Mouse (Mus musculus): ENCODE data around the gene Ciapin1.

The Ciapin1 gene

GRCm38 (mm10) chr8:94804546-94805340, 33.4 kb downstream of the Ciapin1 start:
- no peak for DNase-seq

GRCm38 (mm10) chr8:94803551-94803950, 34.6 kb downstream of the Ciapin1 start:
- DNase-seq: no peak

DNA sequence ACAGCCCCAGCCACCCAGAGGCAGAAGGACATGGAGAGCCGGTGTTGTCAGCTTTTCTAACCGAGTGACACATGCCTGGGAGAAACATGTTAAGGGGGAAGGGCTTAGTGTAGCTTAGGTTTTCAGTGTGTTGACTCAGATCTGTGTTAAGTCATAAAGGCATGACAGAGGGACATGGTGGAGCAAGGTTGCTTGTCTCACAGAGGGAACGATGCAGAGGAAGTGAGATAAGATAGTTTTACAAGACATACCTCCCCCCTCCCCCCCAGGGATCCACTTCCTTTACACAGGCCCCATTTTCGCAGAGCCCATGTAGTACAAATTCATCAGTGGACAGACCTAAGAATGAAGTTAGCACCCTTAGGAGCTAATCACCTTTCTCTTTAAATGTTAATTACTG, 35.8 kb downstream of the Ciapin1 start:
- no peak for DNase-seq

DNA sequence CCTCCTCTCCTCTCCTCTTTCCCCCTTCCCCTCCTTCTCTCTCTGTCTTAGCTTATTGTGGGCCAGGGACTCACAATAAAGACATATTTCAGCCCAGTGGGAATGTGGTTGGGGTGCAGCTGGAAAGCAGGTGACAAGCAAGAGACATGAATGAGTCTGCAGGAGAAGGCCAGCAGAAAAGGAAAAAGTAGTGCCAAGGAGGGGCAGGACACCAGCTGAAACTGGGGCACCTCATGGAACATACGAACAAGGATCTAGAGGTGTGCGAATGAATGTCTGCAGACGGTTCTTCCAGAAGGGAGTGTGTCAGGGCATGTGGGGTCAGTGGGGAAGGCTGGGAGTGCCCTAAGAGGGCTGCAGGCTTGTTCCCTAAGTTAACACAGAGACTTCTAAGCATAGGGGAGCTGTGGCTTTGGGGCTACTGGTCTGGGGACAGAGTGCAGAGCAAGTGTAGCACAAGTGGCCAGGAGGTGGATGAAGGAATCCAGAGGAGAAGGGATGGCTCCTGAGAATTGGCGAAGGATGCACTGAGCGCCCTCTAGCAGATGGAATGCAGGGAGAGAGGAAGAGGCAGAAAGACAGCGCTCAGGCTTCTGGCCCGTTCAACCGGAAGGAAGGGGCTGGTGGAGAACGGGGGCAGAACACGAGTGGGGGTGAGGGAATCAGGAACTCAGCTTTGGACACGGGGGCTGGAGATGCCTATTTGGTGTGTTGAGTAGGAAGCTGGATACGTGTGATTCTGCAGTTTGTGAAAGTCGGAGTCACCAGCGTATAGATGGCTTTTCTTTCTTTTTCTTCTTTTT, 36.7 kb downstream of the Ciapin1 start:
- DNase-seq: peak; percentile 30

- DNase-seq: no peak
These were observed 37.7 kb downstream of the Ciapin1 start for GRCm38 (mm10) chr8:94800278-94800968.

DNA sequence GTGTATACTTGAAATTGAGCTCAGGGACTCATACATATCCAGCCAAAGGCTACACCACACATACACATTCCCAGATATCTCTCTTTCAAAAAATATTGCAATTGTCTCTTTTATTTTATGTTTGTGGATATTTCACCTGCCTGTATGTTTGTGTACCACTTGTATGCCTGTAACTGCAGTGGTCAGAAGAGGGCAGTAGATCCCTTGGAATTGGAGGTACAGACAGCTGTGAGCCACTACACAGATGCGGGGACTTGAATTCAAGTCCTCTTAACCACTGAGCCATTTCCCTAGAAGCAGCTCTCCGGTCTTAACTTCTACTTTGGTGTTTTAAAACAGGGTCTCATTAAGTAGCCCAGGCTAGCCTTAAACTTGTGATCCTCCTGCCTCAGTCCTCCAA, 43.4 kb downstream of the Ciapin1 start:
- no peak for DNase-seq

GRCm38 (mm10) chr8:94794368-94794767, 43.8 kb downstream of the Ciapin1 start:
- DNase-seq: no peak

DNA sequence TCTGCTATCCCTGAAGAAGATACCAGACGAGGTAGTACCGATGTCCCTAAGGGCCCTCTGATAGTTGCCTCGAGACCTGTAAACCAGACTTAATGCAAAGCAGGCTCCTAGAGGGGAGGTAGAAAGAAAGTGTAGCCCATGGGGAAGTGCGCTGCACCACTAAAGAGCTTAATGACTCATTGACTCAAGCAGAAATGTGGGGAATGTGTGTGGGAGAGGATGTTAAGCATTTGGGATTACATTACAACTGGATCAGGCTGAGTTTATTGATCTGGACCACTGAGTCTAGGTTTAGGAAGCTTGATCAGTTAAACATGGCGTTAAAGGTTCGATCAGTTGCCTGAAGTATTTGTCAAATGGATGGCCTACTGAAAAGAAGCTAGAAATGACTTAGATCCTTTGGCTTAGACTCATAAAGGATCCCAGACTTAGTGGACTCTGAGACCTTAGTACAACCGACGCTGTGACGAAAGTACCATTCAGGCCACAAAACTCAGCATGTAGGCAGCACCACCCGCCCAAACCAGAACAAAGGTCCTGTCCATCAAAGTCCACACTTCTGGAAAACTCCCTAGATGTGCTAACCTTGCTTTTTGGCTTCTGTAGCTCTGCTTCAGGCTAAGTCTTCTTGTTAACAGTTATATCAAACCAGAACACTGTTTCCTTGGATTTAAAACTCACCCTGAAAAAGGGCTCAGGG, 48.8 kb downstream of the Ciapin1 start:
- no peak for DNase-seq

DNA sequence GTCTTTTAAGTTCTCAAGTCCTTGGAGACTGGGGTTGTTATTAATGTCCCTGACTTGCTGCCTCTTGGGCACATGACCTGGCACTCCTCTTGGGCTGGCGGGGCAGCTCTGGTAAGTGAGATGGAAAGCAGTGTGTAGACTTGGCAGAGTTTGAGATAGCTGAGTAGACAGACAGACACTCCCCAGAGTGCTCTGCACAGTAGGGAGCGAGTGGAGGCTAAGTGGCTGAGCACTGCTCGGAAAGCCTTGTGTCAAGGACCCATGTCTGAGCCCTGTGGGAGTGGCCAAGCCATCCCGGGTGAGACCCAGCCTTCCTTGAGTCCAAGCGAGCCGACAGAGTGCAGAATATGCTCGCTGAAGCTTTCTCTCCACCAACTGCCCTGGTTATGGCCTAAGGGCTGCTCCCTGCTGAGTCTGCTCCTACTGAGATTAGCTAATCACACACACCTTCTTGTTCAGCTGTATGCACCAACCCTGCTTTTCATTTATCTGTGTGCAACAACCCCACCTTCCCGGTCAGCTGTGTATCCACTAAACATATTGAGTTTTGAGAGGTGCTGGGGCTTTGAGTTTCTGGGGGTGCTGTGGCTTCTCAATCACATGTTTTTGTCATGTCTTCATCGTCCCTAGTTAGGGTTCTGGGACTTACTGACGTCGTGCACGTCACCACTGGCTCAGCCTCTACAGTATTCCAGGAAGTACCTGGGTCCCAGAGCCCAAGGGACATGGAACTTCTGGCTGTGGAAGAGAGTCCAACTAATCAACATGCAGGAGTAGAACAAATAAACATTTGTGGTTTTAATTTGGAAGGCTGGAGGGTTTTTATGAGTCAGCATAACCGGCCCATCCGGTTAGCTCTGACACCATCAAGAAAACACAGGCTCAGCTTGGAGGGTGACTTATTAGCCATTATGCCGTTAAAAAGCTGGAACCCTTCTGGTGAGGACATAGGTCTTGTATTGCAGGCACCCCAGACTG, 50.3 kb downstream of the Ciapin1 start:
- DNase-seq: no peak

DNA sequence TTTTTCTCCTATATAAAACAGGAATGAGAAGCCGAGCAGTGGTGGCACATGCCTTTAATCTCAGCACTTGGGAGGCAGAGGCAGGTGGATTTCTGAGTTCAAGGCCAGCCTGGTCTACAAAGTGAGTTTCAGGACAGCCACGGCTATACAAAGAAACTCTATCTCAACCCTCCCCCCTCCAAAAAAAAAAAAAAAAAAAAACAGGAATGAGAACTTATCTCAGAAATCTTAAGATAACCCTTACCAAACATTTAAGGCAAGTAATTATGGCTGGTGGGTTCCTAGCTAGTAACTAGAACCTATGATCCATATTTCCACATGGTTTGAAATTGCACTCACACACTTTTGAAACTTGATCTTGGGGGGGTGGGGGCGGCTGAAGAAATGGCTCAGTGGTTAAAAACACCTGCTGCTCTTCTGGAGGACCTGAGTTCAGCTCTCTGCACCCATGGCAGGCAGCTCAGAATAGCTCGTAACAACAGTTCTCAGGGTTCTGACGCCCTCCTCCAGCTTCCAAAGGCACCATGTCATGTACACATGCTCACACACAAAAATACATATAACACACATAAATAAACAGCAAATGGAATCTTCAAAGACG, 52.1 kb downstream of the Ciapin1 start:
- DNase-seq: no peak

GRCm38 (mm10) chr8:94785247-94785985, 52.7 kb downstream of the Ciapin1 start:
- DNase-seq: no peak

GRCm38 (mm10) chr8:94783890-94784289, 54.3 kb downstream of the Ciapin1 start:
- DNase-seq: no peak

GRCm38 (mm10) chr8:94781838-94782235, 56.3 kb downstream of the Ciapin1 start:
- no peak for DNase-seq

GRCm38 (mm10) chr8:94781155-94781837, 56.9 kb downstream of the Ciapin1 start:
- no peak for DNase-seq

DNA sequence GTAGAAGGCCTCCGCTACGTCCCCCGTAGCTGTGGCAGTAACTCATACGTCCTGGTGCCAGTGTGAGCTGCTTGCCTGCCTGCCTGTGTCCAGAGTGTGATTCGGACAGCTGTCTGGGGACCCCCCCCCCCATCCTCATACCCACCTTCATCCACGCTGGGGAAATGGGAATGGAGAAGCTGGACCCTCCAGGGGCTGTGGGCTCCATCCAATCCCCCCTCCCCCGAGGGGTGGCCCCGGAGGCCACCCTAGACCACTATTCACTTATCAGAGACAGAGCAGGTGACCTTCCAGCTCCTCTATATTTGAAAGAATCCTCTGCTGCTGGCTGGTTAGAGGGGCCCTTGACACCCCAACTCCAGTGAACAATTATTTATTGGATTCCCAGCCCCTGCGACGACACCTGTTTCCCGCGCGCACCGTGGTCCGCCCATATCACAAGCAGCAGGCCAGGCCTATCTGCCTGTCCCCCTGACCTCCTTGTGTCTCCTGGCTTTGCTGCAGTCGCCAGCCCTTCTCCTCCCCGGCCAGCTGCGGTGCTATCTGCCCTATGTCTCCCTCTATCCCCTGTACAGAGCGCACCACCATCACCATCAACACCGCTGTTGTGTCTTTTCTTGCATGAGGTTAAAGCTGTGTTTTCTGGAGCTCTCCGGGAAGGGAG, 57.5 kb downstream of the Ciapin1 start:
- DNase-seq: no peak

DNA sequence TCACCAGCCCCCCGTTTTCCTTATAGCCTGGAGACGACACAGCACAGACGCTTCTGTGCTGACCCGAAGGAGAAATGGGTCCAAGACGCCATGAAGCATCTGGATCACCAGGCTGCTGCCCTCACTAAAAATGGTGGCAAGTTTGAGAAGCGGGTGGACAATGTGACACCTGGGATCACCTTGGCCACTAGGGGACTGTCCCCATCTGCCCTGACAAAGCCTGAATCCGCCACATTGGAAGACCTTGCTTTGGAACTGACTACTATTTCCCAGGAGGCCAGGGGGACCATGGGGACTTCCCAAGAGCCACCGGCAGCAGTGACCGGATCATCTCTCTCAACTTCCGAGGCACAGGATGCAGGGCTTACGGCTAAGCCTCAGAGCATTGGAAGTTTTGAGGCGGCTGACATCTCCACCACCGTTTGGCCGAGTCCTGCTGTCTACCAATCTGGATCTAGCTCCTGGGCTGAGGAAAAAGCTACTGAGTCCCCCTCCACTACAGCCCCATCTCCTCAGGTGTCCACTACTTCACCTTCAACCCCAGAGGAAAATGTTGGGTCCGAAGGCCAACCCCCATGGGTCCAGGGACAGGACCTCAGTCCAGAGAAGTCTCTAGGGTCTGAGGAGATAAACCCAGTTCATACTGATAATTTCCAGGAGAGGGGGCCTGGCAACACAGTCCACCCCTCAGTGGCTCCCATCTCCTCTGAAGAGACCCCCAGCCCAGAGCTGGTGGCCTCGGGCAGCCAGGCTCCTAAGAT, 58.4 kb downstream of the Ciapin1 start:
- no peak for DNase-seq

GRCm38 (mm10) chr8:94778895-94779533, 59.1 kb downstream of the Ciapin1 start:
- DNase-seq: no peak

DNA sequence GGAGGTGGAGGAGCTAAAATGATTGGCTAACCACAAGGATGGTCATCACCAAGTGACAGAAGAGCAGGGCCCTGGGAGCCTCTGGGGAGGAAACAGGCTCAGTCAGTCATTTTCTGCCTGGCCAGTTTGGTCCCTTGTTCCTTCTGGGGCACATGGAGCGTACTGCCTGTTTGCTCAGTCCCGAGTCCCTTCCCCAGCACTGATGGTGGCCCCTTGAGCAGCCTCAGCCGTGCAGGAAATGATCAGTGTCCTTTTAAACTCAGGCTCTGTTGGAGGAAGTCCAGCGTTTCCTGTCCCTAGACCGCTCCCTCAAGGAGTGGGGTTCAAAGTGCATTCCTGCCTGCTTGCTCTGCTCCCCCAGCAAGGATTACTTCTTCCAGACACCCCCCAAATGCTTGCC, 59.7 kb downstream of the Ciapin1 start:
- no peak for DNase-seq

All from cerebellum, adult 8-10 months (tissue).